Mouse (Mus musculus) heart, embryonic 11.5 days (tissue): ENCODE measurements at regions not wholly inside any gene's neighbourhood (a gene's known extent, or its start where the extent isn't known, plus 50 kb on each side); places are given as distances from the start of the nearest gene placed in this dataset.

Experiments
- ATAC-seq: fragments of 200-750 bp; cut with Nextera tagmentation; replicated peaks from 2 replicates; pipeline ENCODE4 v1.8.0; 2017; ENCODE audit warnings: moderate library complexity; ENCODE audit not compliant: insufficient number of reproducible peaks, low FRiP score, low TSS enrichment
- H3K27ac ChIP-seq: fragments of 300-500 bp; sonication (generic); 2 replicates; pipeline ENCODE4 v1.5.1; 2014; ENCODE audit warnings: mild to moderate bottlenecking, low read depth, low read length
- H3K27me3 ChIP-seq: fragments of 300-500 bp; sonication (generic); 2 replicates; pipeline ENCODE4 v1.6.1; 2014; ENCODE audit warnings: mild to moderate bottlenecking, low read length, mixed read lengths; ENCODE audit not compliant: control insufficient read depth, insufficient read depth
- H3K36me3 ChIP-seq: fragments of 300-500 bp; sonication (generic); 2 replicates; pipeline ENCODE4 v1.6.1; 2014; ENCODE audit warnings: mild to moderate bottlenecking, low read length, moderate library complexity, mixed read lengths; ENCODE audit not compliant: control insufficient read depth, insufficient read depth
- H3K4me1 ChIP-seq: fragments of 300-500 bp; sonication (generic); 2 replicates; pipeline ENCODE4 v1.6.1; 2014; ENCODE audit warnings: low read length; ENCODE audit not compliant: control insufficient read depth, insufficient read depth
- H3K4me2 ChIP-seq: fragments of 300-500 bp; sonication (generic); 2 replicates; pipeline ENCODE4 v1.6.1; 2014; ENCODE audit warnings: mild to moderate bottlenecking, moderate library complexity
- H3K4me3 ChIP-seq: fragments of 300-500 bp; sonication (generic); 2 replicates; pipeline ENCODE4 v1.5.1; 2014; ENCODE audit warnings: low read depth, low read length
- H3K9ac ChIP-seq: fragments of 300-500 bp; sonication (generic); 2 replicates; pipeline ENCODE4 v1.6.1; 2014; ENCODE audit warnings: mild to moderate bottlenecking, low read depth, low read length, moderate library complexity
- H3K9me3 ChIP-seq: fragments of 300-500 bp; sonication (generic); replicated peaks from 2 replicates; pipeline ENCODE4 v1.6.1; 2016; ENCODE audit warnings: low read length; ENCODE audit not compliant: control insufficient read depth
- WGBS: fragments of 180-500 bp; shearing (Covaris S2); extraction: QIAGEN DNeasy Blood & Tissue Kit; methylation state at CpG from one replicate; pipeline ENCODE4 v1.1.7; 2014; ENCODE audit not compliant: insufficient replicate concordance; 5-methylcytosine and 5-hydroxymethylcytosine counted together

DNA sequence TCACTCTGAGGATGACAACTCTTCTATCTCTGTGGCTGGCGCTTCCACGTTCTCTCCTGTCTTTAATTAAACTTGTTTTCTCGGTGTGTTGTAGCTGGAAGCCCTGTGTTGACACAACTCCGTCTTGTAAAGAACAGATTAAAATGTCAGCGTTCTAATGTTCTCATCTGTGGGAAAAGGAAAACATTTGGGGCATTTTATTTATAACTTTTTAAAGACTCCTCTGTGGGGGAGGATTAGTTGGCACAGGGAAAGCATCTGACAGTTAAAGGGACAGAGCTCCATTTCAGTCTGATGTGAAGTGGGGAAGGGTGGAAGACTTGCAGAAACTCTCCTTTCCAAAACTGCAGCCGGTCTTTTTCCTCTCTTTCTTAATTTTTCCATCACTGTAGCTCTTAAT is 388.1 kb upstream of the Pmfbp1 start:
- Histone ChIP-seq H3K9ac (no peak overlapping the region; the same call in 1 of the 2 replicates), H3K4me2 (peak overlapping the region; percentile 56), H3K27me3 (no peaks in the 10 kb centered on the region), H3K4me1 (peaks cover 21% of the 10 kb centered on the region), H3K4me3 (0 out of 2 replicates have a peak overlapping the region, but pooled peaks have one; percentile 2), H3K9me3 (no peaks in the 10 kb centered on the region), H3K36me3 (no peaks in the 10 kb centered on the region), H3K27ac (no peak overlapping the region)
- ATAC-seq, result no peak
- 16% methylated on average over 6 of the region's 6 CpGs for WGBS

DNA sequence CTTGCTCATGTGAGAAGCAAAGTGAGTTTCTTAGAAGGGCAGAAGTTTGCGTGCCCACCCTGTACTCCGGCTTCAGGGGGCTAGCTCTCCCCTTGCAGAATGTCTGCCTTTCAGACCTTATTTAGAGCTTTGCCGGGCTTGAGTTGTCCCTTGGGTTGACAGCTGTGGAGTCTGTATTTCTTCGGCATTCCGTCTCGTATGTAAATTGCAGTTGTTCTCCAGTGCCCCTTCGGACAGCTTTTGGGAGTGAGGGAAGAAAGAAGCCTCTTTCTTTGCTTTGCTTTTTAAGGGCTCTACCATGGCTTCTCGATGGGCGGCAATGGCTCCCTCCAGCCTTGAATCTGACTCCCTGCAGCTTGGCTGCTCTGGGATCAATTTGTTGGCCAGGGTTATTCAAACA is 386.9 kb upstream of the Pmfbp1 start:
- Histone ChIP-seq H3K27me3 (no peaks in the 10 kb centered on the region), H3K4me2 (no peak overlapping the region), H3K9ac (no peak overlapping the region), H3K9me3 (no peaks in the 10 kb centered on the region), H3K4me3 (no peak overlapping the region), H3K4me1 (peaks cover 21% of the 10 kb centered on the region), H3K36me3 (no peaks in the 10 kb centered on the region), H3K27ac (no peak overlapping the region)
- 65% methylated on average over 9 of the region's 9 CpGs for WGBS
- no peak for ATAC-seq

DNA sequence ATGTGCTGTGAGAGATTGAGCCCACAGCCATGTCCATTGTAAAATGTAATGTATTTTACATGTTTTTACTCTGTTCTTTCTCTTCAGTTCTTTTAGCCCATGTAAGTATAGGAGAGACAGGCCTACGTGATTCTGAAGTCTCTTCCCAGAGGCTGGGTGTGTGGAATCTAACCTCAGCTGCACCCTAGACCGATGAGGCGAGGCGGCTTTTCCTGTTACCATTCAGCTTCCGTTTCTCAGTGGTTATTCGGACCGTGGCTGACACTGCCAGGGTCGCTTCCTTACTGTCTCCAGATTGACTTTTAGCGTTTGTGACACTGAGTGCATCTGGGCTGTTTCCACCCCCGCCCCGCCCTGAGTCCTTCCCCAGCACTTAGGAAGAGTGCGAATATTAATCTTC is 386.1 kb upstream of the Pmfbp1 start:
- Histone ChIP-seq H3K9me3 (no peaks in the 10 kb centered on the region), H3K36me3 (no peaks in the 10 kb centered on the region), H3K27ac (no peak overlapping the region), H3K4me1 (peaks cover 21% of the 10 kb centered on the region), H3K9ac (no peak overlapping the region), H3K4me2 (no peak overlapping the region), H3K27me3 (no peaks in the 10 kb centered on the region), H3K4me3 (no peak overlapping the region)
- 65% methylated on average over 12 of the region's 12 CpGs for WGBS
- ATAC-seq, result no peak

DNA sequence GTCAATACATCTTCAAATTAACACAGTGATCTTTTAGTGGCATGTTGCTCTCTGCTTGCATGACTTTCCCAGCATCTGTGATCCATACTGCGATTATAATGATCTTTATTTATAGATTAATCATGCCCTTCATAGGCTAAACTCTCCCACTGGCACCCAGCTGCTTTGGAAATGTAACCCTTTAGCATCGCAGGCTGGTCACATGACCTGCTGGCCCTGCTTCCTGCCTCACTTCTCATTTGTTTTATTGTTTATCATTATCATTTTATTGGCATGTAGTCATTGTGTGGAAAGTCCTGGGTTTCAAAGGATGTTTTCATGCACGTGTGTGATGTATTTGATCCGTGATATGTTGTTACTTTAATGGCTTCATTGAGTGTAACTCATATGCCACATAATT is 384.4 kb upstream of the Pmfbp1 start:
- H3K9ac ChIP-seq, result no peak overlapping the region
- H3K27me3 ChIP-seq, result no peaks in the 10 kb centered on the region
- H3K4me3 ChIP-seq, result no peak overlapping the region
- H3K9me3 ChIP-seq, result no peaks in the 10 kb centered on the region
- 83% methylated on average over 4 of the region's 4 CpGs for whole genome bisulfite sequencing
- no peak for ATAC-seq
- no peak overlapping the region for H3K27ac ChIP-seq
- peaks cover 21% of the 10 kb centered on the region for H3K4me1 ChIP-seq
- H3K36me3 ChIP-seq, result no peaks in the 10 kb centered on the region
- H3K4me2 ChIP-seq, result no peak overlapping the region

DNA sequence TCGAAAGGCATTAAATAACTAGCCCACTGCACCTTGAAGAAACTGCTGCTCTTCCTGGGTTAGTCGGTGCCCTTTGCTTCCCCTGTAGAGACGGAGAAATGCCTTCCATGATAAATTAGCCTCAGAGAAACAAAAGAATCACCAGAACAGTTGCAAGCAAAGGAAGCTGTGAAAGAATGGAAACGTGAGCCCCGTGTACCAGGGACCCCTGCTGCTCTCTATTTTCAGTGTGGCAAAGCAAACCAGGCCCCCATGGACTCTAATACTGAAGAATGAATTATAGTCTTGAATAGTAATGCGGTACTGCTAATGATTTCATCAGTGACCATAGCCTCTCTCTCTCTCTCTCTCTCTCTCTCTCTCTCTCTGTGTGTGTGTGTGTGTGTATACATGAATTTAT is 372.1 kb upstream of the Pmfbp1 start:
- Histone ChIP-seq H3K4me2 (no peak overlapping the region), H3K4me1 (no peaks in the 10 kb centered on the region), H3K9me3 (no peaks in the 10 kb centered on the region), H3K36me3 (no peaks in the 10 kb centered on the region), H3K9ac (no peak overlapping the region), H3K27me3 (no peaks in the 10 kb centered on the region), H3K4me3 (no peak overlapping the region), H3K27ac (no peak overlapping the region)
- no peak for ATAC-seq
- 52% methylated on average over 6 of the region's 6 CpGs for WGBS

DNA sequence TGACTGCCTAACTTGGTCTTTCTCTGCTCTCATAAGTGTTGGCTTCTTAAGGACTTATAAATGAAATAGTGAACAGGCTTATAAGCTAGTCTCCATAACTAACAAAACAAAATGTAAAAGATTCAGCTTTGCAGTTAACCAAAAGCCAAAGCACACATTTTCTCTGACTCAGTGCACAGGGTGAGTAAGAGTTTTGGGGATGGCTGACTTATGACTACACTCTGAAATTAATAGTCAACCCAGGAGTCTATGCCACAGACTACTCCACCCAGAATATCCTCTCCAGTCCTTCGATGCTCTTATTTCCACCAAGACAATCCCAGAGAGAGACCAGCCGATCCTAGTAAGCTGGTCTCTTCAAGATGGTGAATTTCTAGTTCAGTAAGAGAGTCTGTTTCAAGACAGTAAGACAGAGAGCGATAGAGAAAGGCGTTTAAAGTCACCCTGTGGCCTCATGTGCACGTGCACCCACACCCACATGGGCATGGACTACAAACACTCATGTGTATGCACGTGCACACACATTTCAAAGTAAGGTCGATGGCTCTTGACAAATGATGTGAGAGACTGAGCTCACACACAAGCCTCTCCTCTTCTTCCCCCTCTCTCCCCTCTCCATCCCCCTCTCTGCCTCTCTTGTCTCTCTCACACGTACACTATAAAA is 351.2 kb upstream of the Pmfbp1 start:
- no peak overlapping the region for H3K4me2 ChIP-seq
- no peak overlapping the region for H3K27ac ChIP-seq
- no peak for ATAC-seq
- H3K9me3 ChIP-seq, result no peaks in the 10 kb centered on the region
- no peak overlapping the region for H3K4me3 ChIP-seq
- H3K9ac ChIP-seq, result no peak overlapping the region
- no peaks in the 10 kb centered on the region for H3K36me3 ChIP-seq
- no peaks in the 10 kb centered on the region for H3K4me1 ChIP-seq
- WGBS, result 78% methylated on average over 8 of the region's 8 CpGs
- H3K27me3 ChIP-seq, result no peaks in the 10 kb centered on the region

DNA sequence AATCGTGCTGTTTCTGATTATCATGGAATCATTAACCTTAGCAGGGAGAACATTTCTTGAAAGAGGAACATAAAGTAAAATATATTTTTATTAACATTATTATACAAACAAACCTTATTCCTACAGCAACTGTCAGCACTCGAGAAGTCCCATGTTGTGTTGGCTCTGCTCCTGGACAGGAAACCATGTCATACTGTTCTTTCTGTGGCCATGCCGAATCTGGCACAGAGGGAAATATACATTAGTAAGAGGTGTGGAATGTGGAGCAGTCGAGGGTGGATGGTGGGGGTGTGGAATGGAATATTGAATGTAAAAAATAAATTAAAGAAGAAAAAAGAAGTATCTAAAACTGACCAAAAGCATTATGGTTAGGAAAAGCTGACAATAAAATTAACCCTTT is 342.1 kb upstream of the Pmfbp1 start:
- Histone ChIP-seq H3K4me1 (no peaks in the 10 kb centered on the region), H3K27ac (no peak overlapping the region), H3K4me2 (no peak overlapping the region), H3K4me3 (no peak overlapping the region), H3K9ac (no peak overlapping the region), H3K27me3 (no peaks in the 10 kb centered on the region), H3K36me3 (no peaks in the 10 kb centered on the region), H3K9me3 (no peaks in the 10 kb centered on the region)
- 73% methylated on average over 4 of the region's 4 CpGs for WGBS
- no peak for ATAC-seq

DNA sequence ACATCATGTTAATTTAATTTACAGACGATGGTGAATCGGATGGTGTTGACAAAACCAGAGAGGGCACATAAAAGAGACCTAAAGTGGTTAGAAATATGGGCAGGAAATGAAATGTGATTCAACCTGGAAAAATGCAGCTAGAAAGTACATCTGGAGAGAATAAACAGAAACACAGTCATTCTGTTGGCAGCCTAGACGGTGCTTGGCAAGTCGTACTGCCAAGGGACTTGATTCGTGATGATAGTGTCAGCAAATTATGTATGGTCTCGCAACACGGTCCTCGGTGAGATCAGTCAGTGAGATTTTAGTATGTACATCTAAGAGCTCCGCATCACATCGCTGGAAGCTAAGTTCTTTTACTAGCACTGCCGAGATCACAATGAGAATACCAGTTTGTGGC is 338.3 kb upstream of the Pmfbp1 start:
- Histone ChIP-seq H3K4me3 (no peak overlapping the region), H3K4me1 (no peaks in the 10 kb centered on the region), H3K4me2 (no peak overlapping the region), H3K9me3 (no peaks in the 10 kb centered on the region), H3K36me3 (no peaks in the 10 kb centered on the region), H3K27me3 (no peaks in the 10 kb centered on the region), H3K9ac (no peak overlapping the region), H3K27ac (no peak overlapping the region)
- WGBS, result 66% methylated on average over 11 of the region's 11 CpGs
- ATAC-seq, result no peak

DNA sequence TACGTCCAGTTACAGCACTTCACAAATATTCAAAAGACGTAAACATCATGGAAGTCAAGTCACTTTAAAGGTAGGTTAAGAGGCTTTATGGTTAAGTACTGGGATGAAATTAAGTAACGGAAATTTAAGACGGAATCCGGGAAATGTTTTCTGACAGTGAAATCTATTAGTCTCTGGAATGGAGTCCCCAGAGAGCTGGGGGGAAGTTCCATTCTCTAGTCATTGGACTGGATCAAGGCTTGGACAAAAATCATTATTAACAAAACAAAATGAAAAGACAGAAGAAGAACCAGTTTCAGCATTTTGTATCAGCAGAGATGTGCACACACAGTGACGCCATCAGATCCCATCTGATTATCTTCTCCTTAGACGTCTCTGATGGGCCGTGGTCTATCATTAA is 337.8 kb upstream of the Pmfbp1 start:
- H3K27ac ChIP-seq, result no peak overlapping the region
- no peak overlapping the region for H3K4me2 ChIP-seq
- no peak for ATAC-seq

More for the DNA sequence above, 337.8 kb upstream of the Pmfbp1 start:
- H3K36me3 ChIP-seq, result no peaks in the 10 kb centered on the region
- no peaks in the 10 kb centered on the region for H3K4me1 ChIP-seq
- WGBS, result 86% methylated on average over 8 of the region's 8 CpGs
- H3K27me3 ChIP-seq, result no peaks in the 10 kb centered on the region
- H3K9me3 ChIP-seq, result no peaks in the 10 kb centered on the region
- H3K9ac ChIP-seq, result no peak overlapping the region
- no peak overlapping the region for H3K4me3 ChIP-seq
